9 mouse cellular contexts compared by ENCODE assay signal in the genomic region with DNA sequence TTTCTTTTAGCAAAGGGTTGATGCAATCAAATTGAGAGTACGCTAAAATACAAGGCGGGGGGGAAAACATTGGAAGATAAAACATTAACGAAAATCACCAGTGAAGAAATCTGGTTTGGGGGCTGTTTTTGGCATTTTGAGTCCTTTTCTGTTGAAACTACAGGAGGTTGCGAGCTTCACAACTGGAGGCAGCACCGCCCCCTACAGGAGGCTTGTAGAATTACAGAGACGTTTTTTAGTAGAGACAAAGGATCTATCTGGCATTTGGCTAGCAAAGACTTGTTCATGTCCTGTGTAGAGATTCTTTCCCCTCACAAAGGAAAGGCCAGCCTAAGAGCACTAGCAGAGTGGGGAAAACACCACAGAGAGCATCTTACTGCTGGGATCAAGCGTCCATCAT.
A peak's percentile ranks its signal among the peaks of the same experiment; 100 is the strongest.
DNase-seq lines count a peak whose midpoint lies in the region; ATAC-seq and TF ChIP-seq lines count a peak whose summit lies in the region.
"Had no signal": no experiment of that assay in that cellular context is flagged by ENCODE, and none has a peak within 500 bp of the region (broad histone marks: within the 10 kb centered on the region; RNA-seq: fewer than 3 reads in every experiment).

No protein-coding gene starts in this region.

- H3K36me3 ChIP-seq in forebrain, embryonic 10.5 days (replicated peaks), result no peaks in the 10 kb centered on the region
- no peaks in the 10 kb centered on the region for H3K36me3 ChIP-seq in forebrain, embryonic 12.5 days (replicated peaks)
- no peaks in the 10 kb centered on the region for H3K36me3 ChIP-seq in thymus, adult 2 months (ENCODE audit: control insufficient read depth, insufficient read depth, low read length)
- H3K36me3 ChIP-seq in embryonic facial prominence, embryonic 10.5 days (replicated peaks), result no peaks in the 10 kb centered on the region
- H3K36me3 ChIP-seq: G1E had no signal

- H3K4me2 ChIP-seq in forebrain, embryonic 12.5 days, result no peak overlapping the region

- no peaks in the 10 kb centered on the region for H3K27me3 ChIP-seq in forebrain, embryonic 10.5 days (ENCODE audit: poor library complexity, severe bottlenecking)
- H3K27me3 ChIP-seq in forebrain, embryonic 12.5 days, result 0 out of 2 replicates have a peak, but pooled peaks cover 4% of the 10 kb centered on the region
- no peaks in the 10 kb centered on the region for H3K27me3 ChIP-seq in thymus, adult 2 months (ENCODE audit: control insufficient read depth, insufficient read depth, low read length)
- H3K27me3 ChIP-seq in embryonic facial prominence, embryonic 10.5 days (replicated peaks; ENCODE audit: low read depth, poor library complexity, severe bottlenecking), result peaks cover 4% of the 10 kb centered on the region; the same call in 1 of the 2 replicates

- DNase-seq in forebrain, embryonic 10.5 days (ENCODE audit: extremely low spot score, low spot score), result peak; percentile 58
- peak; percentile 41 for DNase-seq in thymus, adult 2 months
- DNase-seq in thymus, adult 18-20 months, result no peak
- peak; percentile 81 for DNase-seq in embryonic facial prominence, embryonic 10.5 days (ENCODE audit: low spot score)
- peak; percentile 52 to 82 for DNase-seq in layer of hippocampus, adult 2 months (ENCODE audit: low spot score in 2 of 2)
- peak; percentile 38 for DNase-seq in lung, postnatal 25 days (ENCODE audit: low spot score)
- DNase-seq in thymus, postnatal 36 days, result peak; percentile 7 to 29

- 43% methylated on average over 7 of the region's 7 CpGs for WGBS in forebrain, embryonic 10.5 days
- 43% methylated on average over 7 of the region's 7 CpGs for WGBS in forebrain, embryonic 12.5 days
- 45% methylated on average over 7 of the region's 7 CpGs for WGBS in thymus, adult 2 months
- WGBS in embryonic facial prominence, embryonic 10.5 days, result 39% methylated on average over 7 of the region's 7 CpGs

- TF ChIP-seq POLR2A in thymus, adult 2 months (IDR thresholded peaks at IDR 0.05; ENCODE audit: control insufficient read depth, extremely low read depth, insufficient read depth, low read length, poor library complexity), result no peak

- no peaks in the 10 kb centered on the region for H3K9me3 ChIP-seq in forebrain, embryonic 10.5 days
- no peaks in the 10 kb centered on the region for H3K9me3 ChIP-seq in forebrain, embryonic 12.5 days
- no peaks in the 10 kb centered on the region for H3K9me3 ChIP-seq in embryonic facial prominence, embryonic 10.5 days

- no peak for TF ChIP-seq CTCF in thymus, adult 2 months (IDR thresholded peaks at IDR 0.05; ENCODE audit: borderline replicate concordance, control insufficient read depth, extremely low read depth, insufficient read depth, low read length, poor library complexity)
- peak; percentile 92 for TF ChIP-seq CTCF in layer of hippocampus, adult 2 months (conservative IDR thresholded peaks at IDR 0.05)

- H3K9ac ChIP-seq in forebrain, embryonic 12.5 days, result no peak overlapping the region

- H3K4me3 ChIP-seq in forebrain, embryonic 10.5 days, result no peak overlapping the region
- H3K4me3 ChIP-seq in forebrain, embryonic 12.5 days (replicated peaks), result no peak overlapping the region
- H3K4me3 ChIP-seq in thymus, adult 2 months (ENCODE audit: control insufficient read depth, insufficient read depth, low read length), result no peak overlapping the region
- H3K4me3 ChIP-seq in embryonic facial prominence, embryonic 10.5 days, result no peak overlapping the region
- no peak overlapping the region for H3K4me3 ChIP-seq in layer of hippocampus, adult 2 months

- ATAC-seq in forebrain, embryonic 12.5 days (ENCODE audit: low FRiP score), result no peak

- H3K27ac ChIP-seq in forebrain, embryonic 10.5 days, result peak overlapping the region; percentile 69; the same call in 1 of the 2 replicates
- H3K27ac ChIP-seq in forebrain, embryonic 12.5 days, result no peak overlapping the region
- no peak overlapping the region for H3K27ac ChIP-seq in thymus, adult 2 months (ENCODE audit: control insufficient read depth, insufficient read depth, low read length)
- H3K27ac ChIP-seq in embryonic facial prominence, embryonic 10.5 days (replicated peaks), result peak overlapping the region; percentile 86
- H3K27ac ChIP-seq in layer of hippocampus, adult 2 months, result no peak overlapping the region

- H3K4me1 ChIP-seq in forebrain, embryonic 10.5 days, result peaks cover 6% of the 10 kb centered on the region; the same call in 1 of the 2 replicates
- H3K4me1 ChIP-seq in forebrain, embryonic 12.5 days, result no peaks in the 10 kb centered on the region
- H3K4me1 ChIP-seq in thymus, adult 2 months (replicated peaks; ENCODE audit: control insufficient read depth, insufficient read depth, low read length), result no peaks in the 10 kb centered on the region
- peaks cover 47% of the 10 kb centered on the region for H3K4me1 ChIP-seq in embryonic facial prominence, embryonic 10.5 days

Comparison
In these comparisons a context has a peak if more than half of its experiments do, and no peak if none do; other contexts are left out.
1. DNase-seq: peak in forebrain, embryonic 10.5 days (single experiment), thymus, adult 2 months (single experiment), embryonic facial prominence, embryonic 10.5 days (single experiment), layer of hippocampus, adult 2 months (2 of 2), lung, postnatal 25 days (single experiment) and thymus, postnatal 36 days (2 of 2); none in thymus, adult 18-20 months (0 of 2).
2. H3K27ac ChIP-seq: peak in forebrain, embryonic 10.5 days (single experiment) and embryonic facial prominence, embryonic 10.5 days (single experiment); none in forebrain, embryonic 12.5 days (single experiment), thymus, adult 2 months (single experiment) and layer of hippocampus, adult 2 months (single experiment).